Mouse (Mus musculus): Measurements from ENCODE around the gene Fam24a.

DNA sequence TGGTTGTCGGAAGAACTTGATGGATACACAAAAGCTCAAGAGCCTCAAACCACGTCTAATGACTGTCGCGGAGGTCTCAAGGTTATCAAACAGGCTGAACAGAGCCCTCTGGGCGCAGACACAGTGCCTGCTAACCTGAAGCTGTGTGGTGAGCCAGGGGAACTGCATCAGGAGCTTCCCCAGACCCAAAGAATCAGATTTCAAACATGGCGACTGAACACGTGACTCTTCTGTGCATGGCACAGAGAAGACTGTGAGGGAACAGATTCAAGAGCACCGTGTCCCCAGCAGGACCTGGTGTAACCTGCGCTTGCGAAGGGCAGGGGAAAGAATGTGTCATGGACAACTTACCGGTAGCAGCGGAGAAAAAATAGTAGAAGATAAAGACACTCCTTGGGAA, 16.1 kb upstream of the Fam24a start:
- TF ChIP-seq CTCF (IDR thresholded peaks at IDR 0.05; ENCODE audit: control insufficient read depth, insufficient read depth, insufficient replicate concordance, low read depth, low read length) (no peak), POLR2A (IDR thresholded peaks at IDR 0.05; ENCODE audit: control insufficient read depth, low read depth, low read length) (no peak)
